Mouse (Mus musculus) brain, embryonic 14.5 days (tissue): ENCODE measurements around the gene Mastl. TPM values are rescaled to one million over a fixed set of nuclear protein-coding genes. Genes with fewer than 3 reads are reported as not detected.

Experiments
- DNase-seq: peaks from one replicate; pipeline ENCODE4 v3.0.0-alpha.2; 2011; ENCODE audit warnings: low read depth
- CTCF ChIP-seq: fragments of 200-500 bp; IDR thresholded peaks from 2 replicates; pipeline ENCODE4 v1.5.1; 2012; ENCODE audit warnings: inconsistent platforms, mild to moderate bottlenecking, moderate library complexity, borderline replicate concordance; ENCODE audit not compliant: insufficient read depth, insufficient read length; ENCODE audit errors: extremely low read depth
- POLR2A ChIP-seq: fragments of 200-500 bp; IDR thresholded peaks from 2 replicates; pipeline ENCODE4 v1.6.1; 2012; ENCODE audit warnings: mild to moderate bottlenecking, inconsistent platforms, borderline replicate concordance; ENCODE audit not compliant: poor library complexity, insufficient read depth, insufficient read length, severe bottlenecking; ENCODE audit errors: extremely low read depth
- polyA plus RNA-seq: library from polyadenylated mRNA; depleted of rRNA; stranded (reverse); fragments of >200 nt; gene quantifications from 2 replicates; pipeline ENCODE4 v1.2.3, GENCODE M21; 2012; rRNA removed

Gene Mastl
- 2.3 and 2.6 TPM in 2 replicates for polyA plus RNA-seq

DNA sequence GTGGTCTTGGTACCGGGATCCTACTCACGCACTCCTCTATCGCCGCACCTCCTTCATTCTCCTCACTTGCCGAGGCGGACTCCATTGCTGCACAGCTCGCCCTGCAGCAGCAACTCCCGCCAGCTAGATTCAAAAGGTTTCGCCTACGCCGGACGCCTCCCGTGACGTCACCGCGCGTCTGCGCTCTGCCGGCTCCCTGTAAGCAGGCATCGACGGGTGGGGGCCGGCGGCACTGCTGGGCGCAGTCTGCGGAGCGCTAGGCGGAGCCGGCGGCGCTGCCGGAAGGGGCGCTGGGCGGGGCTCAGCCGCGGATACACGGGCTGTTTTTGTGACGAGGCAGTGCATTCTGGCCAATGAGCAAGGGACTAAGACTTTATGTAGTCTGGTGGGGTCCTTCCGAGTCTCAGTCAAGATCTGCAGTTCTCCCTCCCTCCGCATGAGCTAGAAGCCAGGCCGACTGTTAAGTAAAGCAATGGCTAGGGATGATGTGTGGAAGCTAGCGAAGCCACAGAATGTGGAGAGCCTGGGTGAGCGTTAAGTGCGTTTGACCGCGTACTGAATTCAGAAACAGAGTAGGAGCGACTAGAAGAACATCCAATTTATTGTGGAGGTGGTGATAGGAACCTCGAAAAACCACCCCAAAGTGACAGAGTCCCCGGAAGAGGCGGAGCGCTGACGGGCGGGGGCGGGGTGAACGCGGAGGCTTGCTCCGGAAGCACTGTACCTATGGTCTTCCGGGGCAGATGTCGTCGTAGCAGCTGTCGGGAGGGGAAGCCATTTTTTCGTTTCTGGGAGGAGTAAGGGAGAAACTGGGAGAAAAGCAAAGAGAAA is at the start of gene Mastl, which contains the start of gene Yme1l1:
Gene Mastl, minus strand, starts transcription at position 248 of the 831 bp plus-strand sequence.
Gene Yme1l1, plus strand, starts transcription at position 593 of the 831 bp plus-strand sequence.
- TF ChIP-seq POLR2A (peak; percentile 53; the same call in 1 of the 2 replicates), CTCF (0 out of 2 replicates have a peak, but pooled peaks have one; percentile 39)
- peak; percentile 100 for DNase-seq

DNA sequence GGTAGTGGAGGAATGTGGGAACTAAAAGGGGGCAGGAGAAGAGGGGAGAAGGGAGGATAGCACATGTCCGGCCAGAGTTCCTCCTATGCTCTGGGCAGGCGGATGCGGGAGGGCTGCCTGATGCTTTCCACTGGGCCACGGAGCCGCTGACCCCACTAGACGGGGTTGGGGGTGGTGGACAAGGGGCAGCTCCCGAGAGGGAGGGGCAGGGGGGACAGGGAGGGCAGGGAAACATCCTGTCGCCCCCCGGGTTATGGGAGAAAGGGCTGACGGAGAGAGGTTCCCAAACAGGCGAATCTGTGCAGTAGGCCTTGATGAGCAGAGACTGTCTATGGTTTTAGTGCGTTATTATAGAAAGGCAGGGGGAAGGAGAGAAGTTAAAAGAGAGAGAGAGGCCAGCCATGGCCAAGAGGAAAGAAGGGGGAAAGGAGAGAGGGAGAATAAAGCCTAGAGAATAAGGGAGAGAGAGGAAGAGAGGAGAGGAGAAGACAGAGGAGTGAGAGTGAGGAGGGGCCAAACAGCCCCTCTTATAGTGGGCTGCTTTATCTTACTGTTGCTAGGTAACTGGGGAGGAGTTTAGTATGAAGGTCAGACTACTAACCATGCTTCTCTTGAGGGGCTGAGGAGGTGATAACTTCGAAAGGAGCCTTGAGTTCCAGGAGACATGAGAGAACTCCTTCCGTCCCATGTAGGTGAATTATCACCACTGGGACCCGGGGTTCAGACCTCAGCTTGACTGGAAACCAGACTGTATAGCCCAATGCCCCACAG is 47.3 kb upstream of the Mastl start:
- DNase-seq: no peak
- no peak for TF ChIP-seq CTCF
- no peak for TF ChIP-seq POLR2A

DNA sequence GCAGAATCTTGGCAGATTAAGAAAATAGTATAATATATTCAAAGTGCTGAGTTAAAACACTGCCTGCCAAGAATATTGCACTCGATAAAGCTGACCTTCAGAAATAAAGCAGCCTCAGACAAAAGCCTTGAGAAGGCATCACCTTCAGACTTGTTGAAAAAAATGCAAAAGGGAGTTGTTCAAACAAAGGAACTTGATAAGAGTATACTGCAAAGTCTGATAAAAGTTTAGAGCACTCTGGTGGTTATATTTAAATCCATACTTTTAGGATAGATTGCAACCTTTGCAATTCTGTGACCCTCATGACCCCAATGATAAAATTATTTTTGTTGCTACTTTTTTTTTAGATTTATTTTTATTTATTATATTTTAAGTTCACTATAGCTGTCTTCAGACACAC is 45.2 kb upstream of the Mastl start:
- TF ChIP-seq POLR2A (no peak), CTCF (no peak)
- no peak for DNase-seq

DNA sequence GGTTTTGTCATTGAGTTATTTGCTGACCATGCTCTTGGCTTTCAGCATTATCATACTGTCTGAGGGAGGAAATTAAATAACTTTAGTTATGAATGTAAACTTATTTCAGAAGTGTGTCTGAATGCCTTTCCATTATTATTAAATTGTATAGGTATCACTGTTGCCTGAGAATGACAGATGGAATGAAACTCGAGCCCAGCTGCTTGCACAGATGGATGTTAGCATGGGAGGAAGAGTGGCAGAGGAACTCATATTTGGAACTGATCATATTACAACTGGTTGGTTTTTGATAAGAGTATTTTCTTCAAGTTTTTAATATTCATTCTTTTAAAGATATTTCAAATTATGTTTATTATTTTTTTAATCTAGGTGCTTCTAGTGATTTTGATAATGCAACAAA is 38.5 kb upstream of the Mastl start:
- peak; percentile 6 for DNase-seq
- TF ChIP-seq CTCF (no peak), POLR2A (no peak)

DNA sequence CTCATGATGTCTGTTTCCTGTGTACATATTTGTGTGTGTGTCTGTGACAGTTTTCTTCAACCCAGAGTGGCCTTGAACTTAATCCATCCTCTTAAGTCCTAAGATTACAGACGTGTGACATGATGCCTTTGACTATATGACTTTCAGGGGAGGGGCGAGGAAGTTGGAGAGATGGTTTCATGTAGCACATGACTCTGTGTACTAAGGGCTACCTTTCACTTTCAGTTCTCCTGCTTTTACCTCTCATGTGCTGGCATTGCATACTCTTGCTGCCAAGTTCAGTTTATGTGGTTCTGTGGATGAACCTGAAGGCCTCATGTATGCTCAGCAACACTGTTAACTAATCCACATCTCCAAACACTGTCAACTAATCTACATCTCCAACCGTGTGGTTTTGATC is 16.5 kb upstream of the Mastl start:
- no peak for DNase-seq
- TF ChIP-seq CTCF: no peak
- TF ChIP-seq POLR2A: no peak

DNA sequence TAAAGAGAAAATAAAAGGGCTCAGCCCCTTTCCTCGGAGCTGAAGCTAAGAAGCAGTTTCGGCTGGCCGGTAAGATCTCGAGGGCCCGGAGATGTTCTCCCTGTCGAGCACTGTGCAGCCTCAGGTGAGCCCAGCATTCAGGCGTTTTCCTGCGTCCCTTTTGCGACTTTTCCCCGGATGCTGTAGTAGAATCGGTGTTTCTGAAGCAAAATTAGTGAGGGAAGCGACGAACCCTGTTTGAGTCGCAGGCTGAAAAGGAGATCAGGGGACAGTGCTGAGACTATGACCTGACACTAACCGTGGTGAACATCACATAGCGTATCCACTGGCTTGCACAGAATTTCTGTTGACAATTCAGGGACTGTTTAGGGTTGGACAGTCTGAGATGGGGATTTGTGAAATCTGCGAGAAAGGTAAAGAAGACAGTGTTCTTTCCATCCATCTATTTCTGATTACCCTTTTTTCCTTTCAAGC is 821 bp upstream of the Mastl start:
- DNase-seq: no peak
- no peak for TF ChIP-seq CTCF
- no peak for TF ChIP-seq POLR2A

DNA sequence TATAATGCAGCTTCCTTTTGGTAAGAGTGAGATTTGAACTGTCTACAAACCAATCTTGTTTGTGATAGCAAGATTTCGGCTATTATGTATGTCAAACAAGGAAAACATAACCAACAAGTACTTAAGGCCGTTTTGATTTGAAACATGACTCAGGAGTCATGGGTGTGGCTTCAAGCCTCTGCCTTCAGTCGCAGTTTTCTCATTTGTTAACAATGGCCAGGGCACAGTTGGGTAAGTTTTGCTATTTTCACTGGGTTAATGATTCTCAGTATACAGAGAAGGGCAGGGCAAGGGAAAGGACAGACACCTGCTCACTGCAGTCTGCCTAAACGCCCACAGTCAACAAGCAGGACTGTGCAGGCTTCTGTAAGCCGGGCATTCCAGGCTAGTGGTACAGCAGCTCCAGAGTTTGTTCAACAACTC is 614 bp downstream of the Mastl start:
- DNase-seq: no peak
- TF ChIP-seq POLR2A (no peak), CTCF (no peak)

DNA sequence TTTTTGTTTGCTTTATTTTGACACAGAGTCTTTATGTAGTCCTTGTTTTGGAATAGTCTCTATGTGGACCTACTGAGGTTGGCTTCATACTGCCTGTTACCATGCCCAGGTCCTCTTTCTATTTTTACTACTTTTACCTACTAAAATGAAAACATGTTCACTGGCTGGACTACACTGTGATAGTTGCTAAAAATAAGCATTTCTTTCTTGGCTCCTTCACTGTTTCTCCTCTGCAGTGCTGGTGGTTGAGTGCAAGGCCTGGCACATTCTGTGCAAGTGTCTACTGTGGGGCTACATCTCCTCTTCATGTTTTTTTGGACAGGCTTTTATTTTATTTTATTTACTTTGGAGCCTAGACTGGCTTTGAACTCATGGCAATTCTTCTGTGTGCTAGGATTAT is 36.3 kb downstream of the Mastl start:
- no peak for DNase-seq
- TF ChIP-seq CTCF (no peak), POLR2A (no peak)

DNA sequence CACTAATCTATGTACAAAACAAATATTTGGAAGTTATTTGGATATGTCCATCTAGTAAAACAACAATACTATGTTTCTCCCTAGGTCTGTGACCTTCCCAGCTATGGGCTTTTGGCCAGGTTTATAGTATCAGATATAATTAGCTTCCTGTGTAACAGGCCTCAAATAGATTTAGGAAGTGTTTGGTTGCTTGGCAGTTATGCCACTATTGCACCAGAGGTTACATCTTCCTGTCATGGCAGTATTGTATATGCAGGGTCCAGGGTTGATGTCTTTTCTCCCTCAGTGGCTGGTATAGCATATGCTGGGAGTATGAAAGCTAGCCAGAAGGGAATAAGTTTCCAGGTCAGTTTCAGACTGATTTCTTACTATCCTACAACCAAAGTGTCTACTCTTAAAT is 53.6 kb downstream of the Mastl start:
- DNase-seq: no peak
- TF ChIP-seq CTCF (no peak), POLR2A (no peak)

DNA sequence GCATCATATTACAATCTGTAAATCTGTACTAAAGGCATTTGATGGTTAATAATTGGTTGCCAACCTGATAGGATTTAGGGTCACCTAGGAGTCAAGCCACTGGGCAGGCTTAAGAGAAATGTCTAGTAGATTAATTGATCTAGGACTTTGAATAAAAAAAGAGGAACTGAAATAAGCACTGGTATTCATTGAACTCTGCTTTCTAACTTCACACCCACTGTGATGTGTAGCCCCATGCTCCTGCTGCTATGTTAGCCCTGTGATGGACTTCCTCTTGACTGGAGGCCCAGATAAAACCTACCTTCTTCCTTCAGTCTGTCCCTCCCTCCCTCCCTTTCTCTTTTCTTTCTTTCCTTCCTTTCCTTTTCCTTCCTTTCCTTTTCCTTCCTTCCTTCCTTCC is 58.8 kb downstream of the Mastl start:
- no peak for DNase-seq
- no peak for TF ChIP-seq CTCF
- no peak for TF ChIP-seq POLR2A

DNA sequence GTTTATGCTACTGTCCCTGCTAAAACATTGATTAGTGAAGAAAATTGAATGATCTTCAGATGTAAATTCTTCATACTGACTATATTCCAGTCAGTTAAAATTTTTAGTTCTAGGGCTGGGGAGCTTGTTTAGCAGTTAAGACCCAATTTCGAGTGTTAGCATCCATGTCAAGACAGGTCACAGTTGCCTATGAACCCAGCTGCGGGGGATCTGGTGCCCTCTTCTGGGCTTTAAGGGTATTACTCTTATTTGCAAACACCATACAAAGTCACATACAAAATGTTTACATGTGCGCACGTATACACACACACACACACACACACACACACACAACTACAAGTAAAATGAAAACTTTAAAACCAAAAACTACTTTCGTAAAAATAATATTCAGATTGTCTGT is 63.6 kb downstream of the Mastl start:
- DNase-seq: peak; percentile 47
- TF ChIP-seq POLR2A (no peak), CTCF (peak; percentile 56; the same call in 1 of the 2 replicates)
